Mouse (Mus musculus): ENCODE results near the gene Glt8d1.

DNA sequence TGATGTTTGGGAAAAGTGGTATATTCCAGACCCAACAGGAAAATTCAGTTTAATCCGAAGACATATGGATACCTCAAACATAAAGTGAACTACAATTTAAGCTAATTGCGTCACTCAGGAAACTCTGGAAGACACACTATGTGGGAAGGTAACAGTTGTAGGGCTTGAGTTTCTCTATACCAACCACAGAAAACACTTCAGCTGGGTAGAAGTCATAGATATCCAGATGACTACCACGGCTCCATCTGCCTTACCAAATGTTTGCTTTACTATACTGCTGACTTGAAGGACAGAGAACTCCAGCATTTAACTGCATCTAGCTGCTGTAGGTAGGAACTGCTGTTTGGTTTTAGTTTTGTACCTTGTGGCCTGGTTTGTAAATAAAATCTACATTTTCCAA, 10.4 kb downstream of the Glt8d1 start:
- TF ChIP-seq POLR2A (IDR thresholded peaks at IDR 0.05; ENCODE audit: borderline replicate concordance, extremely low read depth, insufficient read depth, insufficient read length, poor library complexity, severe bottlenecking) (no peak), CTCF (IDR thresholded peaks at IDR 0.05; ENCODE audit: borderline replicate concordance, extremely low read depth, insufficient read depth, insufficient read length) (no peak)

All from brain, embryonic 14.5 days (tissue).